Mouse (Mus musculus) layer of hippocampus, adult 9-11 months (tissue): ENCODE data around the gene Spata13.

Source experiments
- DNase-seq: peaks from one replicate; pipeline ENCODE4 v3.0.0; 2022

The Spata13 gene

GRCm38 (mm10) chr14:60641120-60641519 is 7.3 kb downstream of the Spata13 start:
- no peak for DNase-seq

- no peak for DNase-seq
Observed at GRCm38 (mm10) chr14:60642131-60642530, 8.3 kb downstream of the Spata13 start.

GRCm38 (mm10) chr14:60643098-60643870 is 9.5 kb downstream of the Spata13 start:
- DNase-seq: peak; percentile 59

DNA sequence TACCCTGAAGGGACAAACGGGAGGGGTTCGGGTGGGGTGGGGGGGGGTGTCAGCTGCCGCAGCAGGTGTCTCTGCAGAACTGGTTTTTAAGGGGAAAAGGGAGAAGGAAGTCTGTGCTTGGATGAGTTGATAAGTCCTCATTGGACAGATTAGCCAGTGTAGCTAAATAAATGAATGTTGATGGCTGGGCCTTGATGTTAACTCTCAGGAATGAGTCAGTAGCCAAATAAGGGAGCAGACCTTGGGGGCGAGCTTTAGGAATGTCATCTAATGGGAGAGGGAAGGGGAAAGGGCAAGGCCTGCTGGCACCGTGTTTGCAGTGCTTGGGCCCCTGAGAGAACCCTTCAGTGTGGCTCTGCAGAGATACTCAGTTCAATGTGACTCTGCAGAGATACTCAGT is 12.6 kb downstream of the Spata13 start:
- DNase-seq: no peak

DNA sequence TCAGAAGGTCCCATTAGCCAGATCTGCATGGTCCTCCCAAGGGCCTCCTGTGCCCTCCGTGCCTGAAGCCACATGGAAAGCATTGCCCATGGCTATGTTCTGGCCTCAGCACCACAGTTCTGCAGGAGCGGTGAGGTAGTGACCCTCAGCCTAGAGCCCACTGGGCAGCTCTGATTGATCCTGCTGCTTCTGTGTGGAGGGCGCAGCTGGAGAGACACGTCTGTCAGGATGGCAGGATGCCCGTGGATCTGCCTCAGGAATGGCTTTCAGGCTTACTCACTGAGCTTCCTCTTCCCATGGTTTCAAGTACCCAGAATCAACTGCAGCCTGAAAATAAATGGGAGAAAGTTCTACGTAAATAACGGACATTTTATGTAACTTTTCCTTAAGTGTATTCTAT is 14.1 kb downstream of the Spata13 start:
- DNase-seq: no peak

- no peak for DNase-seq
Observed at GRCm38 (mm10) chr14:60648956-60649355, 15.2 kb downstream of the Spata13 start.

DNA sequence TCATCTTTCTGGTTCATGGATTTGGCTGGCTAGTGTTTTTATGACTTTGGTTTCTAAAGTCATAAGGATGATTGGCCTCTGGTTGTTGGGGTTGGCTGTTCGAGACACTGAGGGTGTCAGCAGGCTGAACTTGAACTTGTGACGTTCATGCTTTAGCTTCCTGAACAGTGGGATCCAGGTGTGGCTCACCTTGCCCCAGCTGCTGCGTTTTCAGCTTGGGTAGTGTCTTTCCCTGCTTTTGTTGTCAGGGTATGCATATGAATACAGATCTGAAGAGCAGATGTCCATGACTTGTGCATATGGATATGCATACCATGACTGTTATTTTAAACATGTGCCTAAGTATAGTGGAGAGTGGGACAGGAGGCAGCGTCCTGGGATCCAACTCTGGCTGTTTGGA is 19.4 kb downstream of the Spata13 start:
- DNase-seq: no peak

GRCm38 (mm10) chr14:60653977-60654376 is 20.2 kb downstream of the Spata13 start:
- DNase-seq: no peak

GRCm38 (mm10) chr14:60654708-60655107 is 20.9 kb downstream of the Spata13 start:
- DNase-seq: no peak

GRCm38 (mm10) chr14:60655941-60656700 is 22.3 kb downstream of the Spata13 start:
- peak; percentile 91 for DNase-seq

- no peak for DNase-seq
Observed at GRCm38 (mm10) chr14:60656701-60657085, 22.9 kb downstream of the Spata13 start.

DNA sequence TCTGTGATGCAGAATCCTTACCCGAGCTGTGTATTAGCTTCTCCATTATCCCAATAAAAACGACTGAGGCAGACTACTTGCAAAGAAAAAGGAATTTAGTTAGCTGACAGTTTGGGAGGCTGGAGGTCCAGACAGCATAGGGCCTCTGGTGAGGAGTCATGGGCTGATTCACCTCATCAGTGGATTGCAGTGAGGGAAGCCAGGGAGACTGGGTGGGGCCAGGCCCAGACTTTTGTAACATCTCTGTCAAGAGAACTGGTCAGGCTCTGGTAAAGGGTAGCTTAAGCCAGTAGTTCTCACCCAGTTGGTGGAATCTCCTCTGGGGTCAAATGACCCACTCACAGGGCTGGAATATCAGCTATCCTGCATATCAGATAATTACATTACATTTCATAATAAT is 24.1 kb downstream of the Spata13 start:
- DNase-seq: no peak

- DNase-seq: peak; percentile 85
Observed at GRCm38 (mm10) chr14:60659498-60659897, 25.7 kb downstream of the Spata13 start.

DNA sequence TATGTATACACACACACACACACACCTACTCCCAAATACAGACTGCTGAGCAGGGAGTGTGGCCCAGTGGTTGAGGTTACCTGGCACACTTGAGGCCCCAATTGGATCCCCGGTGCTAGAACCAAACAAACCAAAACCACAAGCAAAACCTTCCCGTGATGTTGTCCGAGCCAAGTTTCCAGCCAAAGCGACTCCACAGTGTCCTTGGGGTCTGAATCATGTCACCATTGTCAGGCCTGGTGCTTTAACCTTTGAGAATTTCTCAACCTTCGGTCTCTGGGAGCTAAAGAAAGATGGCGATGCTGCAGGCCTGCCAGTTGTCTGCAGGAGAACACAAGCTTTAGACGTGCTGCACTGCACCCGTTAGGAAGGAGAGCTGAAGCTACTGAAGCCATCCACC is 26.8 kb downstream of the Spata13 start:
- DNase-seq: no peak

DNA sequence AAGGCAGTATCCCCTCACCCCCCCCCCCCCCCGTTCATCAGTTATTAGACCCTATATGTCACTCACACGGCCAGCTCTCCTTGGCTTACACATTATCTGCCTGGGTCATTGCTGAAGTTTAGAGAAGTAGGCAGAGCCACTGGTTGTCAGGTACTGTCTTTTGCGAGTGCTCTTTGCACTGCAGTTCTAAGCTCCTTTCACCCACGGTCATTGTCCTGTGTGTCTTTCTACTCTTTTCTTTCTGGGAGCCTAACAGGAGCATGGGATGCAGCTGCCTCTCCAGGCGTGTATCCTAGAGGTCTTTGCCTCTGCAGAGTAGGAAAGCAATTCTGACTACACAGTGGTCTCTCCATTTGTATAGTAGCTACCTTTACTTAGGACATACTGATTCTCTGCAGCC is 27.5 kb downstream of the Spata13 start:
- DNase-seq: no peak

- DNase-seq: no peak
Observed at GRCm38 (mm10) chr14:60663309-60663940, 29.6 kb downstream of the Spata13 start.

DNA sequence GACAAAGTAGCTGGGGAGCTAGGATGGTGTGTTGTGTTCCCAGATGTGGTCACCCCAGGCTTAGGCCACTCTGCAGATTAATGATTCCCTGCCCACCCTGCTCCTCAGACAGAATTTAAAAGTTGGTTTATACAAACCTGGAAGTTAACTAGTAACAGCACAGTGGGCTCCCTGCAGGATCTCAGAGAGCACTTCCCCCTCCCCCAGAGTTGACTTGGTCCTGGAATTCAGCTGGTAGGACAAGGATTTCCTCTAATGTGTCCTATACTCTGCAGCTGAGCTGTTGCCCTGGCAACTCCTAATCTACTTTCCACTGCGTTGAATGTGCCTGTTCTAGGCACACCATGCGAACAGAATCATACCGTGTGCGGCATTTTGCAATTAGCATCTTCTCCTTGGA is 30.8 kb downstream of the Spata13 start:
- DNase-seq: no peak

GRCm38 (mm10) chr14:60665263-60665662 is 31.5 kb downstream of the Spata13 start:
- no peak for DNase-seq

- DNase-seq: no peak
Observed at GRCm38 (mm10) chr14:60666252-60666651, 32.5 kb downstream of the Spata13 start.

- peak; percentile 61 for DNase-seq
Observed at GRCm38 (mm10) chr14:60670191-60670590, 36.4 kb downstream of the Spata13 start.

DNA sequence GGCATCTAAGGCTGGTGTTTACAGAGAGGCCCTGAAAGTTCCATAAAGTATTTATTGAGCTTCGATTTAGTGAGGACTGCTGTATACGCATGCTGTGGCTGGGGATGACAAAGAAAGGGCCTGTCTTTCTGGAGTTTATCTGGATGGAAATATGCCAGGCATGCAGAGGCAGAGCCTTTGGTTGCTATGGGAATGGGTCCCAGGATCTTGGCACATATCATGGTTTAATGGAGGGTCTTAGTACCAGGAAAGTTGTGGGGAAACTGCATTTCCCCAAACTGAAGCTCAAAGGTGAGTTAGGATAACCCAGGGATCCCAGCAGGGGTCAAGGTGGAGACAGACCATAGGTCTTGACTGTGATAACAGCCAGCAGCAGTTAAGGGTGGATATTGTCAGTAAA is 37.7 kb downstream of the Spata13 start:
- no peak for DNase-seq

- peak; percentile 38 for DNase-seq
Observed at GRCm38 (mm10) chr14:60675697-60676096, 41.9 kb downstream of the Spata13 start.

DNA sequence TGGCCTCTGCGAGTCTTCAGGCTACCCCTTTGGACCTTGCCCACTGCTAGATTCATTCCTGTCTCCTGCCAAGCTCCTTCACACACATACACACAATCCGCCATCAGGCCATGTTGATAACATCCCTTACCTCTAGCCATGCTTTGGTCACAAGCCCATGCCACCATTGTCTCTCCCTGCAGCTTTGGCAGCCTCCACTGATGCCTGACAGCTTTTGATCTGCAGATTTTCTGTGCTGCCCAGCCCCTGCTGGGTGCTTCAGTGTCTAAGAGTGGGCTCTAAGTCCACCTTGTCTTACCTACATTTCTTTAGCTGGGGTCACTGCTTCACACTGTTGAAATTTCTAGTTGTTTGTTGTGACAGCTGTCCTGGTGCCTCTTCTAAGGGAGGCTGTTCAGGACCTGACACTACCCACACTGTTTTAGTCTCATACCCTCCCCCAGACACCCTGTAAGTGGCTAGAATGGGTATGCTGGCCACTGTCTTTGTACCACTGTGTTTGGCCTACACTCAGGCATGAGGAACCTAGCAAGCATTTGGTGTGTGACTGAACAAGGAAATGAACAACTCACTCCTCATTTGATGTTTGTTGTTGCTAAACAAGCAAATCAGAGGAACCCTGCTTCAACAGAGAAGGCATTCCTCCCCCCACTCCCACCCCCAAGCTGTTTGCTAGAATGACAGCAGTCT is 43.0 kb downstream of the Spata13 start:
- no peak for DNase-seq
